Mouse (Mus musculus) MEL (cell line): Measurements from ENCODE around the gene Spns2.

Experiments used
- EP300 ChIP-seq, 2 experiments: IDR thresholded peaks; 2 replicates each; pipeline ENCODE4 v1.6.1; 2011; ENCODE audit warnings: improper control_type of control experiment in 2 of 2, low read length in 2 of 2, low read depth in 1 of 2, mild to moderate bottlenecking in 1 of 2
- NELFE ChIP-seq: IDR thresholded peaks from 2 replicates; pipeline ENCODE4 v1.6.1; 2011; ENCODE audit warnings: low read depth, low read length, improper control_type of control experiment
- POLR2A ChIP-seq, 2 experiments: IDR thresholded peaks; 2 replicates each; pipeline ENCODE4 v1.6.1; 2011 to 2012; ENCODE audit warnings: low read length in 2 of 2, mild to moderate bottlenecking in 2 of 2, control low read depth in 1 of 2, improper control_type of control experiment in 1 of 2, low read depth in 1 of 2, moderate library complexity in 1 of 2; ENCODE audit not compliant: control insufficient read depth in 1 of 2, insufficient read depth in 1 of 2, poor library complexity in 1 of 2
- POLR2AphosphoS2 ChIP-seq: IDR thresholded peaks from 2 replicates; pipeline ENCODE4 v1.6.1; 2011; ENCODE audit warnings: low read length, improper control_type of control experiment

DNA sequence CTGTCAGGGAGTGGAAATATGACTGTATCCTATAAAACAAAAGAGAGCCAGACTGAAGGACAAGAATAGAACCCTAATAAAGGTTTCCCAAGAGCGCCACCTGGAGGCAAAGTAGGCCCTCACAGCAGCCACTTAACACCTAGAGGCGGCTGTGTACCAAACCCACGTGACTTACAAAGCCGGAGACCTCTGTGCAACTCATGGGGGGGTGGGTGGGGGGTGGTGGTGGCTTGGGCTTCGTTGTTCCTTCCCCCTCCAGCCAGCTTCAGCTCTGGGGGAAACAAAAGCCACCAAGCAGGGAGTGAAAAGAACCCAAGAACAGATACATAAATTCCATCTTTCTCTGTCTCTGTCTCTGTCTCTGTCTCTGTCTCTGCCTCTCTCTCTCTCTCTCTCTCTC is 61.0 kb downstream of the Spns2 start:
- TF ChIP-seq NELFE (no peak), EP300 (IDR thresholded peaks at IDR 0.05; ENCODE audit: low read depth in 1 of 2, low read length in 2 of 2) (no peak), POLR2A (IDR thresholded peaks at IDR 0.05; ENCODE audit: control insufficient read depth in 1 of 2, insufficient read depth in 1 of 2, low read depth in 1 of 2, low read length in 2 of 2, poor library complexity in 1 of 2) (no peak), POLR2AphosphoS2 (no peak)
